Mouse (Mus musculus) retina, postnatal 1 day (tissue): ENCODE measurements around the gene Ctnnbip1.

Experiments used
- DNase-seq: peaks from one replicate; pipeline ENCODE4 v3.0.0-alpha.2; 2012

The Ctnnbip1 gene

GRCm38 (mm10) chr4:149517868-149518340 lies at the start of gene Ctnnbip1:
Gene Ctnnbip1, plus strand, starts transcription at chr4:149518236.
- peak; percentile 99 for DNase-seq

DNA sequence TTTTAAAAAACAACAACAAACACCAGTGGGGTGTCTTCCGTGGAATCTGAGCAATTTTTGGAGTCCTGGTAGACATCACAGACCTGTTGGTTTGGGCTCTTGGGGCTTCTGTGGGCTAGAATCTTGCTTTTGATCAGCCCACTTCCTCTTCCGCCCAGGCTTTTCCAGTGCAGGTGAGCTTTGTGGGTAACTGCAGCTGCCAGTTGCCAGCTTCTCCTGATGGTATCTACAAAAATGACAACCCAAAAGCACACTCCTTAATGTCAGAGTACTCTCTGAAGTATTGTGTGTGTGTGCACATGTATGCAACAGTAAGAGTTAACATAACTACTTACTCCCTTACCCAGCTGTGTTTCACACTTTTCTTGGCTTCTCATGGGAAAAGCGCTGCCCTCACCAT lies 48.5 kb upstream of the Ctnnbip1 start:
- DNase-seq = no peak

- DNase-seq = no peak
These were observed 42.9 kb upstream of the Ctnnbip1 start for GRCm38 (mm10) chr4:149475096-149475495.

DNA sequence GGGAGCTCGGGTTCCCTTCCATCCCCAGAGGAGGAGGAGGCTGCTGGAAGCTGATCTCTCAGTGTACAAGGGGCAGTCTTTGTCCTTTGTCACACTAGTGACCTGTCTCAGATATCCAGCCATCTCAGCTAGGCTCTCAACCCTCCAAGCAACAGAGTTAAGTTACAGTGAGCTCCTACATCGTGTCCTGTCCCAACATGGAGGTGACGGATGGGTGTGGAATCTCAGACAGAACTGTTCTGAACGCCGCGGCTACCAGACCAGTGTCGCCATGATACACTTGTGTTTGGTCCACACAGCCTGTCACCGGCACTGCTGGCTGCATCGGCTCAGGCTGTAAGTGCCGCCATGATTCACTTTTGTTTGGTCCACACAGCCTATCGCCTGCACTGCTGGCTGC lies 41.0 kb upstream of the Ctnnbip1 start, which contains the start of gene Tmem274:
Gene Tmem274, plus strand, starts transcription at position 301 of the 400 bp plus-strand sequence.
- DNase-seq = no peak

GRCm38 (mm10) chr4:149484566-149484965 lies 33.5 kb upstream of the Ctnnbip1 start:
- DNase-seq = no peak

DNA sequence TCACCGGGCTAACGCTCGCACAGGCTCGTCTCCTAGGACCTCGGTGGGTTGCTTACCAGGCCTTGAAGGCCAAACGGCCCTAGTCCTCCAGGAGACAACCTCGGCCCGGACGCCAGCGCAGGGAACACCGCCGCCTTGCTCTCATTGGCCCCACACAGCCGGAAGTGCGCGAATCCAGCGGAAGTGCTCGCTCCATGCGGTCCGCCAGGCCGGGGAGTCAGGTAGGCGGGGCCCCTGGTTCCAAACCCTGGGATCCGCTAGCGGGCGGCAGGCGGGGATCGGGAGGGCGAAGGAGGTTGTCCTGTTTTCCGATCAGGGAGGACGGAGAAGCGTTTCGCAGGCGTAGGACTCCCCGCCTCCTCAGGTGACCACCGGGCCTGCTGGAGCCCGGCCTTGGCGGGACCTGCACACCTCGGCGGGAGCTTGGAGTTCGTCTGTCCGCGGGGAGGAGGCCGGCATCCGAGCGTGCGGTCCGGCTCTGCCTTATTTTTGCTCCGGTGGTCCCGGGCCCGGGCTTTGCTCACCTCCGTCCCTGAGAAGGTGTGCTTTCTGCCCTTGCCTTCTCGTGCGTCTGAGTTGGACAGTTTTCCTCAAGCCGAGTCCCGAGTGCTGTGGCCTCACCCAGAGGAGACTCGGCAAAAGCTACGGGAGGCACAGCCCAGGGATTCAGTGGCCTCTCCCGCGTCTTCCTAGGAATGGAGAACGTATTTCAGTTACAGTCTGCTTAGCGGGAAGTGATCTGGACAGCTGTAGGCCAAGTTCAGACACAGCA lies 32.8 kb upstream of the Ctnnbip1 start, which contains the start of the genes Nmnat1 and Lzic:
Gene Nmnat1, minus strand, starts transcription at position 150 of the 772 bp plus-strand sequence.
Gene Lzic, plus strand, starts transcription at position 177 of the 772 bp plus-strand sequence.
- DNase-seq = peak; percentile 97

DNA sequence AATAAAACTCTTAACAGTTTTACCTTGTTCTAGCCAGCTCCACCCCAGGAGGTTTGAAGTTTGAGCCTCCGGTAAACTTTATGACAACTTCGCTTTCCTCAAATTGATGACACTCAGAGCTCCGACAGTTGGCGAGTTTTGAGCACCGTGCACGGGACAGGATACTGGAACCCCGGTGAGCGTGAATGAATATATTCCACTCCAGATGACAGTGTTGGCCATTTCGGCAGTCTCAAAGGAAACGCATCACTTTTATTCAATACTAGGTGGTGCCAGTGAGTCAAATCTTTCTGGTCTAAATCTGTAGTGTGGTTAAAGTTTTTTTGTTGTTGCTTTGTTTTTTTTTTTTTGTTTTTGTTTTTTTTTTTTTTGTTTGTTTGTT lies 32.2 kb upstream of the Ctnnbip1 start:
- peak; percentile 54 for DNase-seq

DNA sequence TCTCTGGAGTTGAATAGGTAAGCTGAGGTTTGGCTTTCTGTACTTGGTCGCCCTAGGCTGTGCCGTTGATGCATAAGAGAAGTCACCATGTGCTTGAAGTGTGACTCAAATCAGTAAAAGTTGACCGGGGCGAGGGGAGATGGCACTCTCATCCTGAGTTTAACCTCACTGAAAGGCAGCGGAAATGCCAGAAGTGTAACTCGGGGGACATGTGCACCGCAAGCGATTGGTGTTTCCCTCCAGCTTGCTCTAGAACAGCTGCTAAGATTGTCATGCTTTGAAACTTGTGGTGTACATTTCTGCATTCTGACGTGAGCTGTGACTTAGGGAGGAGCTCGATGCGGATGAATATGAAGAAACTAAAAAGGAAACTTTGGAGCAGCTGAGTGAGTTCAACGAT lies 30.3 kb upstream of the Ctnnbip1 start:
- DNase-seq = no peak

DNA sequence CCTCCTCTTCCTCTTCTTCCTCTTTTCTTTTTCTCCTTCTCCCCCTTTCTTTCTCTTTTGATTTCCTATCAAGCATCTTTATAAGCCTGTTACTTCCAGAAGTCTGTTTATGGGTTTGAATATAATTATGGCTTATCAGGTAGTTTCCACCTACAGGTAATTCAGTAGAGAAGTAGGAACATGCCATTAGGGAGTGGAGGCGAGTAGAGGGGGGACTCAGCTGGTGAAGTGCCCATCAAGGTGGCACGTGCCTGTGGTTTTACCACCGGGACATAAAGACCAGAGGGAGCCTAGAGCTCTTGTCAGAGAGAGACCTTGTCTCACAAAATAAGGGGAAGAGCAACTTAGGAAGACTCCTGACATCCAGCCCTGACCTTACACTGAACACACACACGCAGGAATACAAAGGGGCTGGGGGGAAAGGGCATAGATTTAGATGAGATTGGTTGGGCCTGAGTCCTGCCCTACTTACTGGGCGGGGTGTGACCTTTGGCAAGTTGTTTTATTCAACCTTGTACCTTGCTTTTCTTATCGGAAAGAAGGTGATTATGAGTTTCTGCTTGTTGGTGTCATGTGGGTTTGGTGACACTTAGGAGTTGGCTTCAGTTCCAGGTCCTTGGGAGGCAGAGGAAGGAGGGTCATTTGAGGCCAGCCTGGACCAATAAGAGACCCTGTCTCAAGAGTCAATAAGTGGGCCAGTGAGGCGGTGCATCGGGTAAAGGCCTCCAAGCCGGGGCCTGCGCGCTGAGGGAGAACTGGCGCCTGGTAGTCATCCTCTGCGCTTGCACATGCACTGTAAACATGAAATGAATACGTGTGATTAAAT lies 28.4 kb upstream of the Ctnnbip1 start:
- DNase-seq = no peak

GRCm38 (mm10) chr4:149491151-149491550 lies 26.9 kb upstream of the Ctnnbip1 start:
- DNase-seq = no peak

DNA sequence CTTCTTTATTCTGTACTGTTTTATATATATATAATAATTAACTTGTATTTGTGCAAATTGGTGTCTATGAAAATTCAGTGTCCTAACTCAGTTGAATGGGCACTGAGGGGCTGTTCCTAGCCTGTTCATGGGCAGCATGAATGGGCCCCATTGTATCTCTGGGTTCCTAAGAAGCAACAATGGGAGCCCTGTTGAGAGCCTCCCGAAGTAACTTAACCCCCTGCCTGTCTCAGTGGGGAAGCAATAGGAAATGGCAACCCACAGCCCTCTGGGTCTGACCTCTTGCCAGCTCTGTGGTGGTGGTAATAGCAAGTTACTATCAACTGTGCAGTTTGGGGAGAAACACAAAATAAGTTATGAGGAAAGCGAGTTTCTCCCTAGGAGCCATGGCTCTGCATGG lies 21.4 kb upstream of the Ctnnbip1 start:
- peak; percentile 93 for DNase-seq

- no peak for DNase-seq
These were observed 19.1 kb upstream of the Ctnnbip1 start for GRCm38 (mm10) chr4:149498901-149499300.

GRCm38 (mm10) chr4:149499790-149500189 lies 18.2 kb upstream of the Ctnnbip1 start:
- no peak for DNase-seq

- no peak for DNase-seq
These were observed 13.7 kb upstream of the Ctnnbip1 start for GRCm38 (mm10) chr4:149504363-149504762.

DNA sequence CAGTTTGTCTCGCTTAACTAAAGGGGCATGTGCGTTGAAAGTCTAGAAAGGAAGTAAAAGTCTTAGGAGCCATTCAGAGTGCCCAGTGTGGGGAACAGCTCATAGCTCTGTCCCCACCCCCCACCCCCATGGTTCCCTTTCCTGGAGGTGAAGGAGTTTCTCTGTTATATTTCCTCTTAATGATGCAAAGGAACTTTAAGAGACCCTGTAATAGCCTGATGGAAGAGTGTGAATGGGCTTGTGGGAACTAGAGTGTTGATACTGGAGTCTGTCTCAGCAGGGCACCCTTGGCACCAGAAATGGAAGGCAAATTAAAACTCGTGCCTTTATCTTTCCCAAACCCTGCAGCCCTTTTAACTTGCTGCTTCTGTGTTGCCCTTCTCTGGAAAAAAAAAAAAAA lies 13.2 kb upstream of the Ctnnbip1 start:
- DNase-seq = no peak

DNA sequence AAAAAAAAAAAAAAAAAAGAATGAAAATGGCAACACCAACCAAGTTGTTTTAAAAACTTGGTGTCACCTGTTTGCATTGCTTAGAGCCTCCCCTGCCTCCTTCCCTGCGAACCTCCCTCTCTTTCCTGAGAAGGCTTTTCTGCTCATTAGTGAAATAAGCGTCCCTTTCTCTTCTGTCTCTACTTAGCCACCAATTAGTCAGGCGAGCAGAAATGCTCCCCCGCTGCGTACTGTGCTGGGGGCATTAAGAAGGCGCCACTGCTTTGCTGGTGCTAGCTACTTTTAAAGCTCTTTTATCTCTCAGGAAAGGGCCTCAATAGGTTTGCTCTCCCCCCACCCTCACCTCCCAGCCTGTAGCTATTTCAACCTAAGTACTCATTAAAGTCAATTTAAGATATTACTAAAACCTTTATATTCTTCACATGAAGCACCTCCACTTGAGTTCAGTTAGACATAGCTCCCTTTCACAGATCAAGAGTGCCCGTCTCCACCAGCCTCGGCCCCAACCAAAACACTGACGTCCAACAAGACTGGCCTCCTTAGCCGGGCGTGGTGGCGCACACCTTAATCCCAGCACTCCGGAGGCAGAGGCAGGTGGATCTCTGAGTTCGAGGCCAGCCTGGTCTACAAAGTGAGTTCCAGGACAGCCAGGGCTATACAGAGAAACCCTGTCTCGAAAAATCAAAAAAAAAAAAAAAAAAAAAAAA lies 12.6 kb upstream of the Ctnnbip1 start:
- peak; percentile 92 for DNase-seq

GRCm38 (mm10) chr4:149506904-149507303 lies 11.1 kb upstream of the Ctnnbip1 start:
- DNase-seq = no peak

- no peak for DNase-seq
These were observed 6.8 kb upstream of the Ctnnbip1 start for GRCm38 (mm10) chr4:149511221-149511646.

DNA sequence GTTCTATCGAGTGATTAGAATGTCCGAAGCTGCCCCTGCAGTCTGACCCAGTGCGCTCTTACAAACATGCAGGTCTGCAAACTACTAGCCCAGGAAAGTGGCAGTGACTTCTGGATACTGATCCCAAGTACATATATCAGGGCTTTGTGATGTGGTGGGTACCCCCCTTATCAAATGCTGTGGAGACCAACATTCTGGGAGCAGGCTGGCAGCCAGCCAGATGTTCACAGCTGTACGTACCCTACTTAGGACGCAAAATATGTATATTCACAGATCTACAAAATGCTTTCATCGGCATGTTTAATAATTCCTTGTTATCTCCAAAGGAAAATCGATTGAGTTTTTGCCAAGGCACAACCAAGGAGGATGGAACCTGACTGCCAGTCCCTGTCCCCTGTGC lies 6.0 kb upstream of the Ctnnbip1 start:
- DNase-seq = no peak

DNA sequence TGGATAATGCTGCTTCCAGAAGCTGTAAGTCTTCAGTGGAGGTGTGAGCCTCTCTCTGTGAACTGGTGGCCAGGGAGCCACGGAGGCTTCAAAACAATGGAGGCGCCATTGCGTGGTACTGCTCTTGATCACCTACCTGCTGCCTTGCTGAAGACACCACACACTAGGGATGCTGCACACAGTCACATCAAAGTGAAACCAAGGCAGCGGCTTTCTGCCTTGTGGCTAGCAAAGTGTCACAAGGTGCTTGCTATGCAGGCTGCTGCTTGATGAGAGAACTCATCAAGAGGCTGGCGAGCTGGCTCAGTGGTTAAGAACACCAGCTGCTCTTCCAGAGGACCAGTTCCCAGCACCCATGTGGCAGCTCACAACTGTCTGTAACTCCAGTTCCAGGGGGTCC lies 2.3 kb upstream of the Ctnnbip1 start:
- DNase-seq = no peak

- no peak for DNase-seq
These were observed 550 bp downstream of the Ctnnbip1 start for GRCm38 (mm10) chr4:149518351-149519220.

DNA sequence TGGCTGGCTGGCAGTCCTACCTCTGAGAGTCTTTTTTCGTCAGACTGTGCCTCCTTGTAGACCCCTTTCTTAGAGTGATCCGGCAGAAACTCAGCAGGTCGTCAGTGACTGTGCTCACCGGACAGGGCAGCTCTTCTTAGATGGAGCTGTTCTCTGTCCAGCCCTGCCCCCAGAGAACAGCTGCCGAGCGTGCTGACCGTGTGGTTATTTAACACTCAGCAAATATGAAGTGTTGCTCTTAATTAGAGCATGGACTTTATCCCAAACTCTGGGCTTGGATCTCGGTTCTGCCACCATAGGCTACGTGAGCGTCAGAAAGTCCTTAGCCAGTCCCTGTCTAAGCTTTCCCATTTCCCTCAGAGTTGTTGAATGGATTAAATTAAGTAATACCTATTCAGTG lies 3.2 kb downstream of the Ctnnbip1 start:
- DNase-seq = no peak
